In genomic region chr4:144895211-144895590, GRCm38 (mm10) we compare ENCODE assay signal across 8 mouse cellular contexts. TPM values are rescaled to one million over a fixed set of nuclear protein-coding genes. Genes with fewer than 3 reads are reported as not detected.
DNase-seq lines count a peak whose midpoint lies in the region; ATAC-seq lines count a peak whose summit lies in the region.

No protein-coding gene starts in this region.

- H3K4me1 ChIP-seq in lung, embryonic 15.5 days, result peaks cover 45% of the 10 kb centered on the region

- peak; percentile 32 for DNase-seq in embryo, embryonic 10.5 days (ENCODE audit: low spot score)
- DNase-seq in embryo, embryonic 10 days (ENCODE audit: low spot score), result no peak
- peak; percentile 17 for DNase-seq in brain, adult 2 months (ENCODE audit: low read depth, low spot score)
- peak; percentile 7 for DNase-seq in induced T-regulatory cell, adult 2 months (ENCODE audit: low read depth)
- no peak for DNase-seq in right cerebral cortex, postnatal 25 days
- no peak for DNase-seq in ovary, postnatal 36 days (ENCODE audit: low spot score)

- 17% methylated on average over 2 of the region's 2 CpGs for WGBS in lung, embryonic 15.5 days

- peak overlapping the region; percentile 62 for H3K4me3 ChIP-seq in lung, embryonic 15.5 days

- H3K36me3 ChIP-seq in lung, embryonic 15.5 days, result no peaks in the 10 kb centered on the region

- peak overlapping the region; percentile 87 for H3K27ac ChIP-seq in lung, embryonic 15.5 days

- H3K27me3 ChIP-seq in lung, embryonic 15.5 days, result no peaks in the 10 kb centered on the region

- peak overlapping the region; percentile 94 for H3K4me2 ChIP-seq in lung, embryonic 15.5 days

- H3K9ac ChIP-seq in lung, embryonic 15.5 days, result peak overlapping the region; percentile 58

- H3K9me3 ChIP-seq in lung, embryonic 15.5 days, result no peaks in the 10 kb centered on the region

- peak; percentile 17; the same call in 1 of the 2 replicates for ATAC-seq in lung, embryonic 15.5 days (ENCODE audit: borderline replicate concordance, extremely low read depth, low FRiP score, low TSS enrichment)
- ATAC-seq in monocyte, adult 5-6 weeks (replicated peaks; ENCODE audit: insufficient number of reproducible peaks, low FRiP score, low TSS enrichment, poor library complexity, severe bottlenecking), result no peak

RNA-seq across cellular contexts. Expression of gene Dhrs3, which starts 2.6 kb away (rescaled TPM):
- 51.6 and 53.0 TPM in 2 replicates for polyA plus RNA-seq in lung, embryonic 15.5 days (2015; fragmentation: Nextera tagmentation; extraction: Ambion mirVana)
- total RNA-seq in monocyte, adult 5-6 weeks (2017), result 42.6 to 50.4 TPM (median 43.0 TPM) in 3 replicates

Comparison
In these comparisons a context has a peak if more than half of its experiments do, and no peak if none do; other contexts are left out.
1. DNase-seq: peak in embryo, embryonic 10.5 days (single experiment), brain, adult 2 months (single experiment) and induced T-regulatory cell, adult 2 months (single experiment); none in embryo, embryonic 10 days (single experiment), right cerebral cortex, postnatal 25 days (single experiment) and ovary, postnatal 36 days (single experiment).